Mouse (Mus musculus) megakaryocyte-erythroid progenitor cell, adult 5-6 weeks (primary cell): ENCODE measurements around the gene Appl2. TPM values are rescaled to one million over a fixed set of nuclear protein-coding genes. Genes with fewer than 3 reads are reported as not detected.
"Not testable (repeated sequence)": the region's sequence is repeated elsewhere in the genome, so short reads cannot be mapped to it uniquely, and the experiment has no call there.

Experiments used
- ATAC-seq: replicated peaks from 2 replicates; pipeline ENCODE4 v1.8.0; 2016; ENCODE audit warnings: mild to moderate bottlenecking, inconsistent platforms; ENCODE audit not compliant: severe bottlenecking, poor library complexity, low FRiP score, low TSS enrichment
- total RNA-seq, 2 experiments: library from RNA; stranded (forward) in 1 of 2; stranded (reverse) in 1 of 2; fragments of 200-1000, 215-1000 nt in 1 of 2; fragments of >200 nt in 1 of 2; fragmentation: Nextera tagmentation in 1 of 2; gene quantifications; 2 replicates each; pipeline ENCODE4 v1.2.3; 2014 to 2017

Appl2 gene
- total RNA-seq (2014; fragmentation: Nextera tagmentation) (1.8 and 5.4 TPM in 2 replicates), total RNA-seq (2017) (5.8 TPM in 1 of 2 replicates, not detected in the other)

DNA sequence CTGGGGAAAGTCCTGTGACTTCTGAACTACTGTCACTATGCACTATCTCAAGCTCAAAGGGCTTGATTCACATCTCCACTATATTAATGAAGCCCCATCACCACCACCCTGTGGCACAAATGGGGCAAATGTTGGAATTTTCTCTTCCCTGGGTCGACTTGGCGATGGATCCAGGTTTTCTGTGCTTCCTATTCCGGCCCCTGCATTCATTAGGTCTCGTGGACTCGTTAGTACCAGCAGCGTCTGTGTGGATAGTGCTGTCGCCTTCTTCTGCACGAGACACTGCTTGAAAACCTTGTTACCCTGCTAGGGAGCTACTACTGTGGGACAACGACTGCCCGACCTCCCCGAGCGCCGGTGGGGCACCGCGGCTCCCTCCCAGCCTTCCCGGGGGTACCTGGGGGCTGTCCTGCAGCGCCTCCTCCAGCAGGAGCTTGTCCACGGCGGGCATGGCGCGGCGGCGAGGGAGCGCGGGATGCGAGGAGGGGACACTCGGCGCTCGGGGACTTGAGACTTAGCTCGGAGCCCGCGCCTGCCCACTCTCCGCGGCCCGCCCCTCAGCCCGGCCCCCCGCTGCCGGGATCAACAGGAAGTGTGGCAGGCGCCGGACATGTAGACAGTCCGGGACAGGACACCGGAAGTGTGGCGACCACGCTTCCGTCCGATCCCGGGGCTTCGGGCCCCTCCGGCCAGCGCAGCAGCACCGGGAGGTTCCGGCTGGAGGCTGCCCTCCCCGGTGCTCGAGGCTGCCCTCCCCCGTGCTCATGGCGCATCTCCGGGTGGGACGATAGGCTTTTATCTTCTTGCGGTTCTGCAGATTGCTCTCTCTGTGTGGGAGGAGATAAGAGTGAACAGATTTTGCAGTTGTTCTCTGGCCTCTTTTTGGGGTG is at the start of gene Appl2:
TSS of gene Appl2 (minus strand) at position 608 of the 890 bp plus-strand sequence.
- 0 out of 2 replicates have a peak, but pooled peaks have one; percentile 40 for ATAC-seq

DNA sequence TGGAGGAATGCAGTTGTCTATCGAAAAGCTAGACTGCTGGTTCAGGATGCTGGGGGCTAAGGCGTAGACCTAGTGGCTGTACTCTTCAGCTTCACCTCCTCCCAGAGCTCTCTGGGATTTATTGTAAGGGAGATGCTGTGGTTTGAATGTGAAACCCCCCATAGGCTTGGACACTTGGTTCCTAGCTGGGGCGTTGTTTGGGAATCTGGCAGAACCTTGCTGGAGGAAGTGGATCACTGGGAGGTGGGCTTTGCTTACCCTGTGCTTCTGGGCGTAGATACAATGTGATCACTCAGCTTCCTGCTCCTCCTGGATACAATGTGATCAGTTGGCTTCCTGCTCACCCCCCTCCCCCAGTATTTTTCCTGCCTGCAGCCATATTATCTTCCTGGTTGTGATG is 47.7 kb upstream of the Appl2 start:
- ATAC-seq: no peak

DNA sequence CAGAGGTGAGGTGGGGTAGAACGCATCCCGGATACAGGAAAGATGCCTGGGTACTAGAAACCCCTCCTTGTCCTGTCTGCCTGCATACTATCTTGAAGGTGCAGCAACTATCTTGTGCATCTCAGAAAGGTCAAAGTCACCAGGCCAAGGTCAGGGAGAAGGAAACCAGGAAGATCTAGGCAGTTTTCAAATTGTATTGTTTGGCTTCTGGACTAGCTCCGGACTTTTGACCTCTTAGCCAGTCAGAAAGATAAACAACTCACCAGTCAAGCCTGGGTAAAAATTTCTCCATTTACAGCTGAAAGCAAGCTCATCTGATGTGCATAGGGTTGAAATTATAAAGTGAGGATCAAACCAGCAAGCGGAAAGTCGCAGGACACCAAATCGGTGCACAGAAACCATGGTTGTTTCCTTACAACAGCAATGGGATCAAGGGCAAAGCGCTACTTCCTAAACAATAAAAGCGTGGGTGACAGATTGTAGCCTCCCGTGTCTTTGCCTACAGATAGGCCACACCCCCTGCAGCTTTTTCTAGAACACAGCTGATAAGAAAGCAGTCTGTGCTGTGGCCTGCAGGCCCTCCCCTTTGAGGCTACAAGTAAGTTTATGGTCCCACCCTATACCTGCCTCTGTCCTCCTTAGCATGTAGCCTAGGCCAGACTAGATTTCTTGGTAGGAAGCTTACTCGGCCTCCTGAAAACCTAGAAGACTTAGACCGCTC is 43.8 kb upstream of the Appl2 start:
- peak; percentile 81; the same call in 1 of the 2 replicates for ATAC-seq

DNA sequence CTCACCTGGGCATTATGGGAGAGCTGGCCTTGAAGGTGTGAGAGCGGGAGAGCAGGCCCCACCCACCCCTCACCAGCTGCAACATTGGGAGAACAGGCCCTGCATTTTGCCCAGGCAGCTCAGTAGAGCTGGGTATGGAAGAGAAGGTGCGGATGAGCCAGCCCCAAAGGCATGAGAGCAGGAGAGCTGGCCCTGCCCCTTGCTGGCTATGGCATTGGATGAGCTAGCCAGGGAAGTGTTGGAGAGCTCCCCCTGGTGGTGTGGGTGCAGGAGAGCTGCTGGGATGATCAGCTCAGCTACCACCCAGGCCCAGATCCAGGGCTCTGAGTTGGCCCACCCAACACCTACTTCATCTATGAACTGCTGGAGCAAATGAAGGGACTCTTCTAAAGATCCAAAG is 39.7 kb upstream of the Appl2 start:
- no peak for ATAC-seq

DNA sequence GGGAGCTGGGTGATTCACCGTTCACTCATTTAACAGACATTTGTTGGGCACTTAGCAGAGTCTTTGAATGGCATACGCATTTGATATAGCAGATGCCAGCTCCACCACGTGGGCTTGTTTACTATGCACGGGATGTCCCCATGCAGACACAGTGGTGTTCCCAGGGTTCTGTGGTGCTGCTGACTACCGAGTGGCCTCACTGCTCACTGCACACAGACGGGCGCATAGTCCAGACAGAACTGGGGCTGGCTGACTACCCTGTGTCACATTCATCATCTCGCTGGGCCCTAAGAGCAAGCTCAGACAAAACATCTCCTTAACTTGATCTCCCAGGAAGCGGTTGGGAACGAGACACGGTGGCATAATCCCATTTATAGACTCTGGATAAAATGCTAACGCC is 32.8 kb upstream of the Appl2 start:
- no peak for ATAC-seq

DNA sequence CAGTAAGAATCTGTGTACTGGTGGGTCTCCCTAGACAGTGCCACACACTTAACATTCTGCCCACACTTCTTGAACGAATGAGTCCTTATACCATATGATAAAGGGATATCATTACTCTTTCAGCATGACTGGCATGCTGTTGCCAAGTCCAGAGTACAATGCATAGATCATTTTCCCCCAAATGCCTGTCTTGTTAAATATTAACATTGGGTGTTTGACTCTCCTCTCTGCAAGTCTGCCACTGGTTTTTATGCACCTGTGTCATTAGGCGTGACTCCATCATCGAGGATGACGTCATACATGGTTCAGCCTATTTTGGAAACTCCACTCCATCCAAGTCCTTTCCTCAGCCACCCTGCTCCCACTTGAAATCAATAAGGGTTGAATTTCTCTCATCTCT is 18.0 kb upstream of the Appl2 start:
- ATAC-seq: no peak

DNA sequence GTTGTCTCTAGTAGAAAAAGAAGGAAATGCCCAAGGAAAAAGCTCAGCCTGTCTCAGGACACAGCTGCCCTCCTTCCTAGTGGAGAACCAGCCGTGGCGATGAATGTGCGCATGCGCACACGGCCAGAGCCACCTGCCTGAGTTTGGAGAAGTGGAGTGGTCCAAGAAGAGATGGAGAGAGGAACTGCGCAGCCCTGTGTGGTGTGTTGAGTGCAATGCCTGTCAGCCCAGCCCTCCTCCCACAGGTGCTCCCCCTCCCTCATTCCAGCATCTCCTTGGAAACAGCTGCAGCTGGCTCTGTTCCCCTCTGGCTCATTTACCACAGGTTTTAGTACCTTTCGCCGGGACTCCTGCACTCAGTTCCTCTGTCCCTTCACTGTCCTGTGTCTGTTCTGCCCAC is 13.4 kb upstream of the Appl2 start:
- no peak for ATAC-seq

DNA sequence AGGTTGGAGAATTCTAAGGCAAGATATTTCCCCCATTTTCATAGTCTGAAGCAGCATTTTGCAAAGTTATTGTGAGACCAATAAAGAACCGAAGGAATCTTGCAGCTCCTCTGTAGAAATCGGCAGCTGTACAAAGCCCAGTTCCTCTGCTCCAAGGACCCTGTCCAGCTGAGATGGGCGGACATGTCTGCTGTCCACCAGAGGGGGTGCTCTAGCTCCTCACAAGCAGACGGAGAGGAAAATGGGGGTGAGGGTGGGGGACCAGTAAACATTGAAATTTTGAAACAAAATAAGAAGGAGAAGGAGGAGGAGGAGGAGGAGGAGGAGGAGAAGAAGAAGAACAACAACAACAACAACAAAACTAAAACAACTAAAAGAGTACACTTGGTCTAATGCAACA is 12.1 kb upstream of the Appl2 start:
- ATAC-seq: no peak

DNA sequence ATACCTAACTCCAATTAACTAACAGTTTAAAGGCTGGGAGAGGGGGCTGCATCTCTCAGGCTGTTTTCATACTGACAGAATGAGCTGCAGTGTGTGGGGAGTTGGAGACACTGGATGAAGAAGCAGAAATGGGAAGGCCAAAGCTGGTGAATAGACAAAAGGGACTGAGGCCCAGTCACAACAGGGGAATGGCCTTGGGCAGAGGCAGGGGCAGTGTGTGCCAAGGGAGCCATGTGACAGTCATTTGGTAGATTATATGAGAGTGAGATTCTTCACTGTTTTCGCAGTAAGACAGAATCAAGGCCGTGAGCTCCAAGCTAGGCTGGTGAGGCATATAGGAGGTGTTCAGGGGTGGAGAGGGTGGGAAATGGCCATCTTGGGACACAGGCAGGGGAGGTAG is 6.1 kb upstream of the Appl2 start:
- ATAC-seq: no peak

DNA sequence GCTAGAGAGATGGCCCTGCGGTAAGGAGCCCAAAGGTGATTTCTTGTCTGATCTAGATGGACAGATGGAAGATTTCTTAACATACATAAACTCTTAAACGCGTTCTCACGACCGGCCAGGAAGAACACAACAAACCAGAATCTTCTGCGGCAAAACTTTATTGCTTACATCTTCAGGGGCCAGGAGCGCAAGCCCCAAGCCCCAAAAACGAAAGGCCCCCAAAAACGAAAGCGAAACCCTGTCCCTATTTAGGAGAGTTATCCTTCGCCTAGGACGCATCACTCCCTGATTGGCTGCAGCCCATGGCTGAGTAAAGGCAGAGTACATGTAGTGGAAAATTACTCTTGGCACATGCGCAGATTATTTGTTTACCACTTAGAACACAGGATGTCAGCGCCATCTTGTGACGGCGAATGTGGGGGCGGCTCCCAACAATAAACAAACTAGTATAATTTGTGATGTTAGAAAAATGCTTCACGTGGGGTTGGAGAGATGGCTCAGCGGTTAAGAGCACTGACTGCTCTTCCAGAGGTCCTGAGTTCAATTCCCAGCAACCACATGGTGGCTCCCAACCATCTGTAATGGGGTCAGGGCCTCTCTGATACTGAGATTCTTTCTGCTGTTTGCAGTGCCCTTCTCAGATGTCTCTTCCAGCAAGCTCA is 3.8 kb upstream of the Appl2 start:
- not testable (repeated sequence) for ATAC-seq

DNA sequence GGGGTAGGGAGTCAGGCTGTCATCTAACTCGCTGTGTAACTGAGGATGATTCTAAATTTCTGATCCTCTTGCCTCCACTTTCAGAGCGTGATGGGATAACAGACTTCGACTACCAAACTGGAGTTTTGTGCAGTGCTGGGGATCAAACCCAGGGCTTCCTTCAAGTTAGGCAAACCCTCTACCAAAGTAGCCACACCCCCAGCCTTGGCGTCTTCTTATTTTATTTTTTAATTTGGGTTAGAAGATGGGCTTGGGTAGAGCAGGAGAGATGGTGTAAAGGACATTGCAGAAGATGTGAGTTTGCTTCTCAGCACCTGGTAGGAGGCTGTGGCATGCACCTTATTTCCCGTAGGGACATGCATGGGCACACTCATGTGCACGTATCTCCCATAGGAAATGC is 499 bp upstream of the Appl2 start:
- no peak for ATAC-seq

DNA sequence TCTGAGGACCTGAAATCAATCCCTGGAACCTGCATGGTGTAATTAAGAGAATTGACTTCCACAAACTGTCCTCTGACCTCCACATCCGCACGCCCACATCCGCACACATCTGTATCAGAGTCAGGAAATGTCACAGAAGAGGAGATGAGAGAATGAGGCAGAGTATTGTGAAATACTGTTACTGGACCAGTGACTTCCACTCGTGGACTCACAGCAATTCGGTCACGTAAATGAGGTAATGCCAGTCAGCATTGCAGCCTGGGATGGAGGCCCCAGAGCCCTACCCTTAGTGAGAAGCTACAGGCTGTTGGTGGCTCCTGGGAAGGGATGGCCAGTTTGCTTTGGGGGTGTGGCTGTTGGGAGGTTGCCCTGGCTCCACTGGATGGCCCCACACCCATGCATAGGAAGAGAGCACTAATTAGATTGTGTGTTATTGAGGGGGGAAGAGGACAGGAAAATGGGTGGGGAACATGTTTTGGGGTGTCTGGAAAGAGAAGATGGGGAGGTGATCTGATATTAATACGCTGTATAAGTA is 2.1 kb downstream of the Appl2 start:
- no peak for ATAC-seq

DNA sequence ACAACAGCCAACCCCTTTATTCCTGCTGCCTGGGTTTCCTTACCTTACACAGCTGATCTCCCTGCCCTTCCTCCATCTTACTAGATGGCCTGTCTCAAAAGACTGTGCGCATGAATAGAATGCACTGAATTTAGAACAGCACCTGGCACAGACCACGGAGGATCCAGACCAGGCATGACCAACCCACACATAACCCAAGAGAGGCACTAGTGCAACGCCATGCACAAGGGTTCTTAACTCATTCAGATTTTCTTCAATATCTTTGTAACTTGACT is 2.9 kb downstream of the Appl2 start:
- no peak for ATAC-seq

DNA sequence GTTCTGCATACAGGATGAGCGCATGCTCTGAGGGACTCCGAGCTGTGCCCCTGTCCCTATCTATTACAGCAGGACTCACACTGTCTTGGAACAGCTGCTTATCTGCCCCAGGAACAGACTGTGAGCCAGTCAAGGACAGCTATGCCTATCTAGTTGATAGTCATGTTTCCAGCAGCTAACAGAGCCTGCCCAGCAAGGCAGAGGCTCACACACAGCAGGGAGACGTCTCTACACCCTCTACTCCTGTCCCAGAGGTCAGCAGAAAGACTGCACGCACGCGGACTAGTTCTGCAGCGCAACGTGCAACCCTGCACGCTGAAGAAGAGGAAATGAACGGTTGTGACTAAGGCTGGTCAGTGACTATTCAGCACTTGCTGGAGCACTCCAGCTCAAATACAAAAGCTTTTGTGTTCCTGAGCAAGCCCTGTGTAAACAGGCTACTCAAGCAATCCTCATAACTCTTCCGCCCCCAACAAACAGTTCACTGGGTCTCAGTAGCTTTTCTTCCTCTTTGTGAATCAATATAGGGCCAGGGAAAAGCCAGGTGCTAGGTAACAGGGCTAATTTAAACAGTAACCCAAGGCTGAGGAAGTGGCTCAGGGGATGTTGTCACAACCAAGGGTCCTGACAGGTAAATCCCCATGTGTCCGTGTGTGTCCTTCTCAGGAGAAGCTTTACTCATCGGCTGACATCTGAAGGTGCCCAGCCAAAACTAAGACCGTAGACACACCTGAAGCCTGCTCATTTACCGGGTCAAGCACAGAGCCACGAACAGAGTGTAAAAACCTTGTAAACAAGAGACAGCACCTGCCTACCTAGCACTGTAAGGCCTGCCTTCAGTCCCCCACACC is 3.4 kb downstream of the Appl2 start:
- peak; percentile 97 for ATAC-seq

DNA sequence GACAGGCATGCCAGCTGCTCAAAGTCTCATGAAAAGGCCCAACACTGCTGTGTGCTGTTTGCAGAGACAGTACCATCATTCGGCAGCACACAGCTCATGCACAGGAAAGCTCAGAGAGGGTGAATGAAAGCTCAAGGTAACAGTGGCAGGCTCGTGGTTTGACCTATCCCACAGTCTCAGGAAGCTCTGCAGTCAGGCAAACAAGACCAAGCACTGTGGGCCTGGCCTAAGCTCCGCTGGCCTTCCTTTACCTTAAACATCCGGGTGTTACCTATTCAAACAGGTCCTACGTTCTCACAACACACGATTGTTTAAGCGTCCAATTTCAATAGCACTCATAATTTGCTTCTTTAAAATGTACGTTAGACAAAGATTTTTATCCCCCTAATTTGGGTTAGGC is 4.4 kb downstream of the Appl2 start:
- no peak for ATAC-seq

DNA sequence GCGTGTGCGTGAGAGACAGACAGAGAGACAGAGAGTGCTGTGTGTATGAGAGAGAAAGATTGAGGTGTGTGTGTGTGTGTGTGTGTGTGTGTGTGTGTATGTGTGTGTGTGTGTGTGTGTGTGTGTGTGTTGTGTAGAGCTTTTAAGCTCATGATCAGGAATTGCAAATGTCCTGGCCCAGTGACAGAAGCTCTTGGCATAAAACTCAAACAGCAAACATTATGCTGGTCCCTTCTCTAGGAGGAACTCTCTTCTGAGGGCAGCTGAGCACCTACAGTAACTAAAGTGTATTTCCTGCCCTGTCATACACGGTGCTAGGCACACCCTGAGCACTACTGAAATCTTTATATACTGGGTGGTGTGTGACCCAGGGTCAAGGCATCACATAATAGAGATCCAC is 6.9 kb downstream of the Appl2 start:
- ATAC-seq: no peak

DNA sequence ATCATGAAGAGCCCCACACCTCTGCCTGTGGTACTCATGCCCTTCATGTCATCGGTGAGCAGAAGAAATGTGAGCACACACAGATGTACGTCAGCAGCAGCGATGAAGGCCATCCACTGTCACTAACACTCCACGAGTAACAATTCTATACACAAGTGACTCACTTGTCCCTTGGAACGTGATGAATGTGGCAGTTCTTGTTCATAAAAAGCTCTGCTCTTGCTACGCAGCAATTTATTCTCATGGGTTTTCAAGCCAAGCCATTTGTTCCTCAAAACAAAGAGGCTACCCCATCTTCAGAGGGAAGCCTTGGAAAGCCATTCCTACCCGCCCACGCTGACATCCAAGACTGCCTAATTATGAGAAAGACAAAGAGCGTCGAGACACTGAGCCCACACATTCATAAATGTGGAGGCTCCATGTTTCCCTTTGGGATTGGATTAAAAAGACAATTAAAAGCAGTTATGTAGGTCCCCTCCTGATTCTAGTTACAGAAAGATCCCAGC is 8.6 kb downstream of the Appl2 start:
- ATAC-seq: no peak

DNA sequence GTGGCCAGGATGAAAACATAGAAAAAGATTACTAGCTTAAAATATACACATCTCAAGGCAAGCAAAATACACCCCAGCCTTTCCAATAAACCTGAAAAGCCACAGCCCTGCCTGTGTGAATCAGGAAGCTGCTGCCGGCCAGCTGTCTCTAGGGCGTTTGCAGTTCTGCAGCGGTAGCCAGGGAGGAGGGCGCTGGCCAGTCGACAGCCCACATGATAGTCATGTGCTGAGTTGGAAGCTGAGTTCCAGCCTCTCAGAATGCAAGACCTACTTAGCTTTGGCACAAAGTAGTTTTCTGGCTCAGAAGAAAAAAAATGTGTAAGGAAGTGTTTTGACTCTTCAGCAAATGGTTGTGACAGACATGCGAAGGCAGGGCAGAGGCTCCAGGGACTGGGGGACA is 11.2 kb downstream of the Appl2 start:
- peak; percentile 64 for ATAC-seq

DNA sequence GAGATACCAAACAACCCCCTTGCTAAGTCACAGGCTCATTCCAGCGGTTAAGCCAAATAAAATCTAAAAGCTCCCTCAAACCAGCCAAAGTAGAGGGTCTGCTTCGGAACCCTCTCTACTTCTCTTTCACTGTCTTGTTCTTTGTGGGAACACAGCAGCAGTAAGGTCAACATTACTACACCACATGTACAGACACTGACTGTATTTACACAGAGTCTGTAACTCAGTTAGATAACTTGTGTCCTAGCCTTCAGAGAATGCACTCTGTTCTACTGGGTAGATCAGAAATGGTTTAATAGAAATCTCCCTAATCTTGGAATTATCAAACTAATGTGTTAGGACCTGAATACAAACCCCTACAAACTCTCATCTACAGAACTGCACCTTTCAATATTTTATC is 12.3 kb downstream of the Appl2 start:
- no peak for ATAC-seq
